Mouse (Mus musculus): Measurements from ENCODE around the gene Ccr9.

The Ccr9 gene

GRCm38 (mm10) chr9:123678327-123679105 is at the start of gene Ccr9, which contains the start of gene Slc6a20a:
Ccr9 (plus strand) TSS chr9:123678439.
Slc6a20a (minus strand) TSS chr9:123678885.
- DNase-seq (ENCODE audit: low spot score in 2 of 2): peak in 1 of 2 experiments; percentile 20

DNA sequence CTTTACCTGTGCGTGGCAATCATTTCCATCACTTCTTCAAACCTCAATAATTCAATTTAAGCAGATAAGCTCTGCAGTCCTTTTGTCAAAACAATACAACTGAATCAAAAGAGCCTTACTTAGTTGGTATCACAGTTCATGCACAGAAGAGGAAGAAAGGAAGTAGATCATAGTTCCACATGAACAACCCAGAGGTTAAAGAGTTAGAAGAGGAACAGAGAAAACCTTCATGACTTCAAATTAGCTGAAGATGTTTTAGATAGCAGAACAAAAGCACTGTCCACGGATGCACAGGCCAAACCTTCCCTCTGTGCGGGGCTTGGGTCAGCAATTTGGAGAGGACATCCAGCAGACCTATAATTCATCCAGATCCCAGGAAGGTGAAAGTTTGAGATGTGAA is 46.6 kb upstream of the Ccr9 start:
- DNase-seq (ENCODE audit: low spot score in 2 of 2): no peak

DNA sequence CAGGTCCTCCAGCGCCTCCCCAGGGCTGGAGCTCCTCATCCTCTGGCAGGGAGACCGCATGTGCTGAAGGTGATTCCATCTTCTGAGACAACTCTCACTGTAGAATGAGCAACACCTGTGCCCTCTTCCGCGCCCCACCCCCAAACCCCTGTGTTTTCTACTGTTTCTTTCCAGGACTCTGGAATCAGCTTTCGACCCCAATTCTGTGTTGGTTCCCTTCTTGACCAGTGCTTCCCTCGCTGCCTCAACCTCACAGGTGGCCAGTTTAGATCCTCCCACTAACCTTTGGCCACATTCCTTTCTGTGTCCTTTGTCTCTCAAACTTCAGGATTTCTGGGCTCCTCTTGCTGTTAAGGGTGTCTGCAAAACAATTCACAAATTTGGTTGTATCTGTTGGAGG is 46.0 kb upstream of the Ccr9 start, which contains the start of gene Slc6a20b:
Gene Slc6a20b, minus strand, starts transcription at position 285 of the 400 bp plus-strand sequence.
- DNase-seq (ENCODE audit: low spot score in 2 of 2): no peak

DNA sequence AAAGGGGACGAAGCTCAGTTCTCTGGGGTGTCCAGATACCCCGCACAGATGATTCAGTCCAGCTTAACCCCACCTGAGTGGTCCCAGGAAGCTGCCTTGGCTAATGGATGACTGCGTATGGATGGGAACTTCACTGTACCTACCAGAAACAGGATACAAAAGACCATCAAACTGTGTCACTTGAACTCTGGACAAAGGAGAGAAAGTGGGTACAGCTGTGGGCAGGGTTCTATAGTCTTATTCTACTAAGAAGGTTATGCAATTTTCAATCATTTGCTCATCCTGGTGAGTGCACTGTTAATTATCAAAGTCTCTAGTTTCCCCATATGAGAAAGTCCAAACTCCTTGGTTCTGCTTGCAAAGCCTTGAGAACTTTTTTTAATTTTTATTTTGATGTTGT is 45.2 kb upstream of the Ccr9 start:
- no peak for DNase-seq (ENCODE audit: low spot score in 2 of 2)

DNA sequence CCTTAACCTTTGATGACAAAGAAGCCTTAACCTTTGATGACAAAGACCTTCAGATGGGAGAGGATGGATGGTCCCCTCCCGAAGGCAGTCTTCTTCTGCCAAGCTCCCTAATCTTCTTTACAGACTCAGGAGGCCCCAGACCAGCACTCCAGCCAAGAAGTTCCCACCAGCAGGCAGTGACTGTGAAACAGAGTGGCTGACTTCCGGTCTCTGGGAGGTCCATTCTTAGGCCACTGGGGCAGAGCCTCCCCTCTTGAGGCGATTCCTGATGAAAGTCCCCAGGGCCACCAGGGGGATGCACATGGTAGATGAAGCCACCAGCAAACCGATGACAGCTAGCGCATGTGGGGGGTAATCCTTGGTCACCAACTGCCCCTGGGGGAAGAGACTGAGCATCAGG is 41.5 kb upstream of the Ccr9 start:
- DNase-seq (ENCODE audit: low spot score in 2 of 2): no peak

DNA sequence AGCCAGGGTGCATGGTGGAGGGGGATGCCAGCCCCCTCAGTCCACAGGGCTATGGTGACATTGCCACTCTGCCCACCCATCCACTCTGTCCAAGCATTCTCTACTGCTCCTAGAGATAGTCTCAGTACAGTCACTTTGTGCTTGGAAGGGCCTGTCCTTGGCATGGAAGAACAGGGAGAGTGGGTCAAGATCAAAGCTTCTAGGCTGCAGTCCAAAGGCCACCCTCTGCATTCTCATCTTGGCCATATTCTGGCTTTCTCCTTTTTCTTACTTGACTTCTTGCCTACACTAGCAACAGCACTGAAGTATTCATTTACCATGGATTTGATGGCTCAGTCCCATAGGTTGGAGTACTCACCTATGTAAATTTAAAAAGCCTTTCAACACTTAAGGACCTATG is 40.0 kb upstream of the Ccr9 start:
- no peak for DNase-seq (ENCODE audit: low spot score in 2 of 2)

- peak in 1 of 2 experiments; percentile 12 for DNase-seq (ENCODE audit: low spot score in 2 of 2)
These were observed 39.6 kb upstream of the Ccr9 start for GRCm38 (mm10) chr9:123638668-123639089.

GRCm38 (mm10) chr9:123640106-123640505 is 38.1 kb upstream of the Ccr9 start:
- DNase-seq (ENCODE audit: low spot score in 2 of 2): no peak

DNA sequence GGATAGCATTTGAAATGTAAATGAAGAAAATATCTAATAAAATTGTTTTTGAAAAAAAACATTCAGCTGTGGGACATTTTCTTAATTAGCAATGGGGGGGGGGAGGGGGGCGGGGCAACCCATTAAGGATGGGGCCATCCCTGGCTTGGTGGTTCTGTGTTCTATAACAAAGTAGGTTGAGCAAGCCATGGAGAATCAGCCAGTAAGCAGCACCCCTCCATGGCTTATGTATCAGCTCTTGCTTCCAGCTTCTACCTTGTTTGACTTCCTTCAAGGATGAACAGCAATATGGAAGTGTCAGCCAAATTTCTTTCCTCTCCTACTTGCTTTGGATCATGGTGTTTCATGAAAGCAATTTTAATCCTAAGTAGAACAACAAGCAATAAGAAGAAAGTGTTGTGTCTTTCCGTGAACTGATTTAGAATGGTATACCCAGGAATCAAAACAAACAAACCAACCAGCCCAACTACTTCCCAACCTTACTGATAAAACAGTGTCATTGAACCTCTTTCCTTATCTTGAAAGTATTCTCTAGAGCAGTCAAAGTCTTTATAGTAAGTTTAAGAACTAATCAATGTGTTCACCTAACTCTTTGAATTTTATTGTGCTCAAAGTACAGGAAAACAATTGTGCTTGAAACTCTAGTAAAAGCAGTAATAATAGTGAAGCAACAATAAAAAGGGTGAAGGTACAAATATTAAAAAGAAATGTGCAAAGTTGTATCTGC is 28.3 kb upstream of the Ccr9 start:
- DNase-seq (ENCODE audit: low spot score in 2 of 2): no peak

GRCm38 (mm10) chr9:123651369-123651768 is 26.9 kb upstream of the Ccr9 start:
- no peak for DNase-seq (ENCODE audit: low spot score in 2 of 2)

DNA sequence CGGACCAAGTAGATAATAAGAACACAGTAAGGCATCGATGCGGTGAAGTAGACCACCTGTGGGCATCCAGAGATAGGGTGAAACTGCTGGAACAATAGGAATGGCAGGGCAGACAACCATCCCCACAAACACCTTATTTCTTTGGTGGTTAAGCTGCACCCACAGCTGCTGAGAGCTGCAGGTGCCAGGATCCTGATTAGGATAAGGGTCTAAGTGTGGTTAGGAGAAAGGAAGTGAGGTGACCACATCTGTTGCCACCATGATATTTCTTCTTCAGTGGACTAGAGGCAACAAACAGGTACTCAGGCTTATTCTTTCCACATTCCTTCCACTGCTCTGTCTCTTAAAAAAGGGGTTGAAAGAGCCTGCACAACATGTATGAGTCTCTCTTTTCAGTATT is 20.8 kb upstream of the Ccr9 start:
- no peak for DNase-seq (ENCODE audit: low spot score in 2 of 2)

DNA sequence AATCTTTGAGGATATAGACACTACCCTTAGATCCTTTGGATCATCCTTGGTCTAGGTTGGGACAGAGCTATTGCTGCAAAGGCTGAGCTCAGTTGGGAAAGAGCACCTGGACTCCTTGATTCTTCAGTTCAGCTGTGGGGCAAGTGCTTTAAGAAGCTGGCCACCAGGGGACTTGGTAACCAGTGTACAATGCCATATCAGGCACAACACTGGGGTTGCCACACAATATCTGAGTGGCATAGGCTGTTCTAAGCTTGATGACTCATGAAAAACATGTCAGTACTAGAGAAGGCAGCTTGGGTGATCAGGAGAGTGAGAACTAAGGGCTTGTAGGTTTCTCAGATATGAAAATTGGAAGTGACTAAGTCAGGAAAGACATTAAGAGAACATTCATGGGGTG is 19.3 kb upstream of the Ccr9 start:
- no peak for DNase-seq (ENCODE audit: low spot score in 2 of 2)

GRCm38 (mm10) chr9:123659986-123660676 is 18.1 kb upstream of the Ccr9 start:
- DNase-seq (ENCODE audit: low spot score in 2 of 2): peak in 1 of 2 experiments; percentile 17

- no peak for DNase-seq (ENCODE audit: low spot score in 2 of 2)
These were observed 12.6 kb upstream of the Ccr9 start for GRCm38 (mm10) chr9:123665645-123666044.

GRCm38 (mm10) chr9:123679198-123679597 is 959 bp downstream of the Ccr9 start:
- DNase-seq (ENCODE audit: low spot score in 2 of 2): no peak

- DNase-seq (ENCODE audit: low spot score in 2 of 2): no peak
These were observed 5.5 kb downstream of the Ccr9 start for GRCm38 (mm10) chr9:123683704-123684103.

- DNase-seq (ENCODE audit: low spot score in 2 of 2): no peak
These were observed 8.0 kb downstream of the Ccr9 start for GRCm38 (mm10) chr9:123686206-123686605.

DNA sequence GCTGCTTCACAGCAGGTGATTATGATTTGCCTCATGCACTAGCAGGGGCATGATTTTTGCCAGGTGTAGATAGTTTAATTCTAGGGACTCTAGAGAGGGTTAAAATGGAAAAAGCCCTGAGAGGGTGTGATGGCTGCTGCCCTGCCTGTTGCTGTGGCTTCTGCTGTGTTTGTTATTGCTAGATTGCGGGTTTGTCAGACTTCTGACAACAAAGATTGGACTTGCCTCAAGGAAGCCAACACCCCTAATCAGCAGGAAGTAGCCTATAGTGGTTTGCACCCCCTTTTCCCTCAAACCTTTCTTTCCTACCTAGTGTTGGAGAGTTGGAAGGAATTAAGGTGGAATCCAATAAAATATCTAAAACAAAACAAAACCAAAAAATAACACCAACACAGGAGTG is 10.0 kb downstream of the Ccr9 start:
- no peak for DNase-seq (ENCODE audit: low spot score in 2 of 2)

- DNase-seq (ENCODE audit: low spot score in 2 of 2): no peak
These were observed 17.5 kb downstream of the Ccr9 start for GRCm38 (mm10) chr9:123695634-123696302.

DNA sequence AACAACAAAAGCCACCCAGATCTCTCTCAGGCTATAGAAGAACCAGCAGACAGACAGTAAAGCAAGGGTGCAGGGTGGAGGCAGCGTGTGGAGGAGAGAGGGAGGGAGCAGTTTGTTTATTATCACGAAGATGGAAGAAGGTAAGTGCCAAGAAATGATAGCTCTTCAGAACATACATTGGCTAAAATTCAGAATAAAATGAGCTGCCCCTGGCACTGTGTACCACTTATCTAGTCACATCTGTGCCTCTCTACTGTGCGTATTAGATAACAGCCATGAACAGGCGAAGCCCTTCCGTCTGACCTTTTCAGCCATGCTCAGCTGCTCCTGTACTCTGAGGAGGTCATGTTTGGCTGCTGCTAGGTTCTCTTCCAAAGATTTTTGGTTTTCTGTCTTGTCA is 23.6 kb downstream of the Ccr9 start:
- DNase-seq (ENCODE audit: low spot score in 2 of 2): no peak

- no peak for DNase-seq (ENCODE audit: low spot score in 2 of 2)
These were observed 31.0 kb downstream of the Ccr9 start for GRCm38 (mm10) chr9:123709226-123709625.

GRCm38 (mm10) chr9:123713111-123713510 is 34.9 kb downstream of the Ccr9 start:
- DNase-seq (ENCODE audit: low spot score in 2 of 2): no peak

All from cerebellum, postnatal 4 days (tissue).